Mouse (Mus musculus) midbrain, embryonic 15.5 days (tissue): ENCODE data around the gene Samd14. TPM values are rescaled to one million over a fixed set of nuclear protein-coding genes. Genes with fewer than 3 reads are reported as not detected.
"Not testable (repeated sequence)": the region's sequence is repeated elsewhere in the genome, so short reads cannot be mapped to it uniquely, and the experiment has no call there.

Source experiments
- ATAC-seq: fragments of 200-750 bp; cut with Nextera tagmentation; replicated peaks from 2 replicates; pipeline ENCODE4 v1.8.0; 2017; ENCODE audit warnings: moderate TSS enrichment
- H3K27ac ChIP-seq: fragments of 300-500 bp; sonication (generic); 2 replicates; pipeline ENCODE4 v1.5.1; 2015; ENCODE audit warnings: mild to moderate bottlenecking, inconsistent platforms
- H3K27me3 ChIP-seq: fragments of 300-500 bp; sonication (generic); replicated peaks from 2 replicates; pipeline ENCODE4 v1.6.1; 2015; ENCODE audit warnings: inconsistent platforms
- H3K36me3 ChIP-seq: fragments of 300-500 bp; sonication (generic); replicated peaks from 2 replicates; pipeline ENCODE4 v1.6.1; 2015; ENCODE audit warnings: inconsistent platforms
- H3K4me1 ChIP-seq: fragments of 300-500 bp; sonication (generic); 2 replicates; pipeline ENCODE4 v1.6.1; 2015; ENCODE audit warnings: inconsistent platforms
- H3K4me2 ChIP-seq: fragments of 300-500 bp; sonication (generic); 2 replicates; pipeline ENCODE4 v1.6.1; 2015; ENCODE audit warnings: inconsistent platforms, mild to moderate bottlenecking, moderate library complexity
- H3K4me3 ChIP-seq: fragments of 300-500 bp; sonication (generic); 2 replicates; pipeline ENCODE4 v1.5.1; 2015; ENCODE audit warnings: mild to moderate bottlenecking, inconsistent platforms
- H3K9ac ChIP-seq: fragments of 300-500 bp; sonication (generic); 2 replicates; pipeline ENCODE4 v1.6.1; 2015; ENCODE audit warnings: mild to moderate bottlenecking, inconsistent platforms
- H3K9me3 ChIP-seq: fragments of 300-500 bp; sonication (generic); 2 replicates; pipeline ENCODE4 v1.6.1; 2016; ENCODE audit warnings: inconsistent platforms
- WGBS: fragments of 180-500 bp; shearing (Covaris S2); methylation state at CpG from one replicate; pipeline ENCODE4 v1.1.7; 2015; ENCODE audit warnings: mixed read lengths; 5-methylcytosine and 5-hydroxymethylcytosine counted together
- polyA plus RNA-seq: library from polyadenylated mRNA; unstranded; fragments of >200 nt; fragmentation: Nextera tagmentation; extraction: Ambion mirVana; gene quantifications from 2 replicates; pipeline ENCODE4 v1.2.1, GENCODE M21; 2015

Samd14 gene
- polyA plus RNA-seq, 1 experiment from 2014 or later, result 177 TPM

DNA sequence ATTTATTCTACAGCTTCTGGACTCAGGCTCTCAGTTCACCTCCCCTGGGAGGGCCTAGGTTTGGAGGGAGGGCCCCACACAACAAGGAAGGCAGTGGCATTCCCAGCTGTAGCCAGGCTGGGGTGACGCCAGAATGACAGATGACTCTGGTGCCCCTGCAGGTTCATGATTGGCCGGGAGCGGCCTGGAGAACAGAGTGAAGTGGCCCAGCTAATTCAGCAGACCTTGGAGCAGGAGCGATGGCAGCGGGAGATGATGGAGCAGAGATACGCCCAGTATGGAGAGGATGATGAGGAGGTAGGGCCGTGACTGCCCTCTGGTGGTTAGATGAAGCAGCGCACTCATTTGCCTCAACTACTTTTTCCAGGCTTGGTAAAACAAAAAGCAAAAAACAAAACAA lies 8.6 kb upstream of the Samd14 start:
- Histone ChIP-seq H3K36me3 (peaks cover 35% of the 10 kb centered on the region), H3K9me3 (no peaks in the 10 kb centered on the region), H3K9ac (no peak overlapping the region), H3K27ac (peak overlapping the region; percentile 38), H3K4me2 (no peak overlapping the region), H3K4me1 (peaks cover 31% of the 10 kb centered on the region), H3K27me3 (no peaks in the 10 kb centered on the region), H3K4me3 (no peak overlapping the region)
- peak; percentile 44 for ATAC-seq
- 2% methylated on average over 8 of the region's 8 CpGs for WGBS

DNA sequence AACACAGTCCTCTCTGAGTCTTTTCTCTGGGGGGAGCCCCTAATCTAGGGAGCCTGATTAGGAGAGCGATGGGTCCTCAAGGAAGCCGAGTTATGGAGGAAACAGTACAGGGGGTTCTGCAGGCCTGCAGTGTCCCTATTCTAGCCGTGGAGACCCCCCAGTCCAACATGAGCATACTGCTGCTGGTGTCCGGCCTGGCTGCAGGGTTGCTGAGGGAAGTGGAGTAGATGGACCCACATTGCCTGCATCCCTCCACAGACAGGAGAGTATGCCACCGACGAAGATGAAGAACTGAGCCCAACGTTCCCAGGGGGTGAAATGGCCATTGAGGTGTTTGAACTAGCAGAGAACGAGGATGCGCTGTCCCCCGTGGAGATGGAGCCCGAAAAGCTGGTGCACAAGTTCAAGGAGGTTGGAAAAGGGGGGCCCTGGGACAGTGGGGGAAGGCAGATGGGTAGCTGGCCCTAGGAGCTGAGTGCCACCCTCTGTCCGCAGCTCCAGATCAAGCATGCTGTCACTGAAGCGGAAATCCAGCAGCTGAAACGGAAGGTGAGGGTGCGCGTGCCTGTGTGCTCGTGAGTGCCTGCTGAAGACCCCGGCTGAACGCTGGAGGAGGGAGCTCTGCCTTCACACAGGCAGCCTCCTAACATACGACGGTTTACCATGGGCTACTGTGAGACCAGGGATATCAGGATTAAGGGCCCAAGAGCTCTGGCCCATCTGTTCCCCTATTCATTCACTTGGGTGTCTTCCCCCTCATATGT lies 7.9 kb upstream of the Samd14 start:
- H3K36me3 ChIP-seq, result peaks cover 31% of the 10 kb centered on the region
- no peaks in the 10 kb centered on the region for H3K27me3 ChIP-seq
- peaks cover 32% of the 10 kb centered on the region for H3K4me1 ChIP-seq
- H3K4me2 ChIP-seq, result no peak overlapping the region
- no peak overlapping the region for H3K4me3 ChIP-seq
- no peak for ATAC-seq
- no peaks in the 10 kb centered on the region for H3K9me3 ChIP-seq
- no peak overlapping the region for H3K9ac ChIP-seq
- 82% methylated on average over 21 of the region's 21 CpGs for WGBS
- no peak overlapping the region for H3K27ac ChIP-seq

DNA sequence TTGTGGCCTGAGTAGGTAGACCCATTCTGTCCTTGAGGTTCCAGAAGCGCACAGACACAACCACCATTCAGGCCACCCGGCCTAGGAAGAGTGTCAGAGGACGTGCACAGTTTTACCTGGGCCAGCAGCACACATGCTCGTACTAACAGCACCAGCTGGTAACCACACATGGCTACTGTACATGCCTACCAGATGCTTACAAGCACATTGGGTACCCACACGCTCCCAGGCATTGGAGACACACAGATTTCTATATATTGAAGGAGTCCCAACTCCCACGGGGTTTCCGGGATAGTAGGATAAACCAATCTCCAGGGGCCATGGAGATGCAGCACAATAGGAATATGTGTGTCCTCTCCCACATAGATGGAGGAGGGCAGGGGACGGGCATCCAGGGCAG lies 7.0 kb upstream of the Samd14 start:
- H3K4me2 ChIP-seq, result no peak overlapping the region
- no peak for ATAC-seq
- H3K27me3 ChIP-seq, result no peaks in the 10 kb centered on the region
- no peak overlapping the region for H3K4me3 ChIP-seq
- no peak overlapping the region for H3K9ac ChIP-seq
- 95% methylated on average over 8 of the region's 8 CpGs for WGBS
- H3K36me3 ChIP-seq, result peaks cover 26% of the 10 kb centered on the region
- no peak overlapping the region for H3K27ac ChIP-seq
- peaks cover 37% of the 10 kb centered on the region for H3K4me1 ChIP-seq
- H3K9me3 ChIP-seq, result no peaks in the 10 kb centered on the region

DNA sequence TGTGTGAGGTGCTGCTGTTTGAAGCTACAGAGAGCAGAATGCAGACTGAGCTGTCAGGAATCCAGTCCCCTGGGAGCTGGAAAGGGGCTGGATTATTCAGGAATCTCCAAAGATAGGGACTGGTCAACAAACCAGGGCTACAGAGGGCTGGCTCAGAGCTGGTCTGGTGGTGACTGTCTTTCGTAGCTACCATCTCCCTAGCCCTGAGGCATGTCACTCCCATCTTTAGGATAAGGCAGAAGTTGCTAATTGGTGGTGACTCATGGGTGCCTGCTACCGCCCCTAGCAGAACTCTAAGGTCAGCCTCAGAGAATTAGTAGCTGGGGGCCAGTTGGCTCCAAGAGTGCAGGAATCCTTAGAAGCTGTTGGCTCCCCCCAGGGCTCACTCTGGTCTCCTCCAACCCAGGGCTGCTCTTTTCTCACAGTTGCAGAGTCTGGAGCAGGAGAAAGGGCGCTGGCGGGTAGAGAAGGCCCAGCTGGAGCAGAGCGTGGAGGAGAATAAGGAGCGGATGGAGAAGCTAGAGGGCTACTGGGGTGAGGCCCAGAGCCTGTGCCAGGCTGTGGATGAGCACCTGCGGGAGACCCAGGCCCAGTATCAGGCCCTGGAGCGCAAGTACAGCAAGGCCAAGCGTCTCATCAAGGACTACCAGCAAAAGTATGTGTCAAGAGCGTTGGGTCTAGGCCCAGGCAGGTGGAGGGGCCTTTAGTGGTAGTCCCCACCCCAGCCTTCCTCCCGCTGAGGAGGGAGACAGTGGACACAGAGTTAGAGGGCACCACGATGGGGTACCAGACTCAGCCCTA lies 5.3 kb upstream of the Samd14 start:
- Histone ChIP-seq H3K4me2 (no peak overlapping the region), H3K4me3 (no peak overlapping the region), H3K36me3 (peaks cover 19% of the 10 kb centered on the region), H3K27me3 (no peaks in the 10 kb centered on the region), H3K9ac (no peak overlapping the region), H3K27ac (peak overlapping the region; percentile 27; the same call in 1 of the 2 replicates), H3K4me1 (peaks cover 47% of the 10 kb centered on the region), H3K9me3 (no peaks in the 10 kb centered on the region)
- ATAC-seq, result no peak
- WGBS, result 88% methylated on average over 12 of the region's 12 CpGs

DNA sequence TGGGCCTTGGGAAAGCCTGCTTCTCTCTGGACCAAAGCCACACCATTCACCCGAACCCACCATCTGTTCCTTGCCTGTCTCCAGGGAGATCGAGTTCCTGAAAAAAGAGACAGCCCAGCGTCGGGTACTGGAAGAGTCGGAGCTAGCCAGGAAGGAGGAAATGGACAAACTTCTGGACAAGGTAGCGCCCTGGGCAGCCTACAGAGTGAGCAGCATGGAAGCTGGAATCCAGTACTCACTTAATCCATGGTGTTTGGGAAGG lies 4.8 kb upstream of the Samd14 start:
- H3K4me3 ChIP-seq, result no peak overlapping the region
- H3K4me2 ChIP-seq, result no peak overlapping the region
- peaks cover 47% of the 10 kb centered on the region for H3K4me1 ChIP-seq
- no peak for ATAC-seq
- no peak overlapping the region for H3K9ac ChIP-seq
- H3K9me3 ChIP-seq, result no peaks in the 10 kb centered on the region
- 60% methylated on average over 6 of the region's 6 CpGs for whole genome bisulfite sequencing
- no peaks in the 10 kb centered on the region for H3K27me3 ChIP-seq
- H3K36me3 ChIP-seq, result peaks cover 19% of the 10 kb centered on the region
- no peak overlapping the region for H3K27ac ChIP-seq

DNA sequence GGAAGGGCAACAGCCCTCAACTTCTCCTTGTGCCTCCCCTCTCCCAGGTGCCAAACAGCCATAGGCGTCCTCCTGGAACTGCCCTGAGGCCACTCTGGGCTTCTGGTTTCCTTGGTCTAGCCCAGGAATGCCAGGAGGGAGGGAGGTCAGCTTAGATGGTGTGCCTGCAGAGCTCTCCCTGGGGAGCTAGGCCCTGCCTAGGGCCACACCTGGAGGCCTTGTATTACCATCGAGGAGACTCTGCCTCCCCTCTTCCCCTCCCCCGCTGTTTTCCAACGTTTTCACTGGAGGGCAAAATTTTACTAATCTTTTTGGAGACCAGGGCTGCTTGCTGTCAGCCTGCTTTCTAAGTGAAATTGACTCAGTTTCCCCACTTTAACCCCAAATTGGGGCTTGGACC lies 3.6 kb upstream of the Samd14 start:
- peak overlapping the region; percentile 82 for H3K27ac ChIP-seq
- no peaks in the 10 kb centered on the region for H3K9me3 ChIP-seq
- H3K27me3 ChIP-seq, result no peaks in the 10 kb centered on the region
- no peak for ATAC-seq
- 34% methylated on average over 4 of the region's 4 CpGs for WGBS
- H3K4me2 ChIP-seq, result peak overlapping the region; percentile 80
- H3K9ac ChIP-seq, result peak overlapping the region; percentile 47
- peaks cover 38% of the 10 kb centered on the region for H3K4me1 ChIP-seq
- H3K4me3 ChIP-seq, result peak overlapping the region; percentile 39
- H3K36me3 ChIP-seq, result peaks cover 19% of the 10 kb centered on the region

DNA sequence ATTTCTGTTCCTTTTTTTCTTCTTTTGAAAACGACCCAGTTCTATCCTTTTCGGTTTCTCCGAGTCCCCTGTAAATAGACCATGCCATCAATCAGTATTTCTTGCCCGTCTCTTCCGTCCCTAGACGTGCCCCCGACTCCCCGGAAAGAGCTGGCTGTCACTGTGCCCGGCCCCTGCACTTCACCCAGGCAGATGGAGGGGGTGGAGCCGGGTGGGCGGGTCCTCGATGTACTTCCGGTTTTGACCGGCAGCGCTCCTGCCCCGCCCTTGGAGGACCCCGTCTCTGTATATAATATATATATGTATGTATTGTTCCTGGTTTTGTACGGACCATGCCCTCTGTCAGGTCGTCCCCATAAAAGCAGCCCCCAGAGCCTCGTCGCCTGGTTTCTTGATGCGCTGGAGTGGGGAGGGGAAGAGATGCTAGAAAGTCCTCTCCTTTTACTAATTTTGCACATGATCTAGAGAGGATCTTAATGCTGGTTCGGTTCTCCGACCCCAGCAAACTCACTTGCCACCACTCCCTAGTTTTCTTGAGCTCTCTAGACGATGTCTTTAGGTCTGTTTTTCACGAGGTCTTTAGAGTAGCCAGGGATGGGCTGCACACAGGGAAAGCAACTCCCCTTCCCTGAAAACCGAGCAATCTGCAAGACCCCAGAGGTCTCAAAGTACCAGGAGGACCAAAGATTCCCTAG lies 3.0 kb upstream of the Samd14 start:
- H3K9ac ChIP-seq, result peak overlapping the region; percentile 47
- H3K27me3 ChIP-seq, result no peaks in the 10 kb centered on the region
- H3K4me2 ChIP-seq, result peak overlapping the region; percentile 80
- 1% methylated on average over 27 of the region's 27 CpGs for WGBS
- peak overlapping the region; percentile 39 for H3K4me3 ChIP-seq
- peak; percentile 55 for ATAC-seq
- H3K9me3 ChIP-seq, result no peaks in the 10 kb centered on the region
- peaks cover 41% of the 10 kb centered on the region for H3K4me1 ChIP-seq
- peak overlapping the region; percentile 82 for H3K27ac ChIP-seq
- H3K36me3 ChIP-seq, result peaks cover 19% of the 10 kb centered on the region

DNA sequence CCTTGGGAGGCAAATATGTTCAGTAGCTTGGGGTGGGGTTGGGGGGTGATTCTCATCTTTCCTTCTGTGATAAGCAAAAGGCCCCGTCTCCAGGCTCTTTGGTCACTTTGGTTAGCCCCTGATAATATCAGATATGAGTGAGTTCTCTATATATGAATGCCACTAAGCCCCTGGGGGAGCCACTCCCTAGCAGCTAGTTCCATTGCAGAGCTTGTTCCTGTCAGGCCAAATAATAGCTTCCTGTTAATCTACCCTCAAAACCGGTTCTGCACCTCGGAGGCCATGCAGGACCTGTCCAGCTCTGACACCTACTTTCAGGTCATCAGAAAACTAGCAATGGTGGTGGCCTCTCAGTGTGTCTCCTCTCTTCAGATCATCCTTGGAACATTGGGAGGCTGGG lies 2.3 kb upstream of the Samd14 start:
- no peak for ATAC-seq
- Histone ChIP-seq H3K9me3 (no peaks in the 10 kb centered on the region), H3K4me1 (peaks cover 48% of the 10 kb centered on the region), H3K27me3 (no peaks in the 10 kb centered on the region), H3K36me3 (peaks cover 13% of the 10 kb centered on the region), H3K27ac (peak overlapping the region; percentile 95; the same call in 1 of the 2 replicates), H3K9ac (peak overlapping the region; percentile 47; the same call in 1 of the 2 replicates), H3K4me3 (no peak overlapping the region), H3K4me2 (peak overlapping the region; percentile 80)
- WGBS, result 77% methylated on average over 3 of the region's 3 CpGs

DNA sequence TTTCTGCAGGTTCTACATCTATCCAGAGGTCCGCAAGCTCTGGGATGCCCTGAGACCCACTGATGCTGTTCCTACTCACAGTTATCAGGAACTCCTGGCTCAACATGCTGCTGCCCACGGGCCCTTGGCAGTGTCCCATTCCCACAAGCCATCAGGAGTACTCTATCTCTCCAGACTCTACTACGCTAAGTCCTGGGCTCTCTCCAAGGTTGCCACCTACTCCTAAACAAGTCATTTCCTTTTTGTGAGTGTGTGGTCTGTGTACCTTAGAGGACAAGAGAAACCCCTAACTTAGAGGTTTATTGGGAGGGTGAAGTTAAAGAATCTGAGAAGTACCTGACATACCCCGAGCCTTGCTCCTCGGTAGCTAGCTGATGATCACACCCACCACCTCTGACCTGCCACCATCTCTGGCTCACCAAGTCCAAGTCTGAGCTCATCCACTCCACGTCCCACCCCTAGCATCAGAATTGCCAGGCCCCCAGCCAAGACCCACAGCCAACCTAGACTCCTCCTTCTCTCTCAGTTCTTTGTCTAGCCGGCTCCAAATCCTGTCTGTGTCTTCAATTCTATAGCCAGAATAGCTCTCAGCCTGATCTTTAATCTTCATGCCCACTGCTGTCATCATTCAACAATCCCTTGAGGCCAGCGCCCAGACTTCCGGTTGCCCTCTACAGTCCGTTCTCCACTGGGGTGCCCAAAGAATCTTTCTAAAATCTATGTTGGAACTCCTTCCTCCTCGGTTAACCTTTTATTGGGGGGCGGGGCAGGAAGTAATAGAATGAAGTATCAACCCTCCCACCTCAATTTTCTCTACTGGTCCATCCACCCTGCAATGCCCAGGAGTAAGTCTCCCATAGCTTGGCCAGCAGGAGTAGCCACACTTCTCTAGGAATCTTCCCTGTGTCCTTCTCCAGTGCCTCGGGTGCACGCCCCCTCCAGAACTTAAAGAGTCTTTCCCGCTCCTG lies 734 bp upstream of the Samd14 start:
- Histone ChIP-seq H3K9ac (peak overlapping the region; percentile 100), H3K36me3 (peaks cover 5% of the 10 kb centered on the region; the same call in 1 of the 2 replicates), H3K27me3 (no peaks in the 10 kb centered on the region), H3K9me3 (no peaks in the 10 kb centered on the region), H3K4me1 (peaks cover 61% of the 10 kb centered on the region), H3K27ac (peak overlapping the region; percentile 95), H3K4me3 (peak overlapping the region; percentile 99), H3K4me2 (peak overlapping the region; percentile 91)
- 29% methylated on average over 15 of the region's 15 CpGs for WGBS
- no peak for ATAC-seq

DNA sequence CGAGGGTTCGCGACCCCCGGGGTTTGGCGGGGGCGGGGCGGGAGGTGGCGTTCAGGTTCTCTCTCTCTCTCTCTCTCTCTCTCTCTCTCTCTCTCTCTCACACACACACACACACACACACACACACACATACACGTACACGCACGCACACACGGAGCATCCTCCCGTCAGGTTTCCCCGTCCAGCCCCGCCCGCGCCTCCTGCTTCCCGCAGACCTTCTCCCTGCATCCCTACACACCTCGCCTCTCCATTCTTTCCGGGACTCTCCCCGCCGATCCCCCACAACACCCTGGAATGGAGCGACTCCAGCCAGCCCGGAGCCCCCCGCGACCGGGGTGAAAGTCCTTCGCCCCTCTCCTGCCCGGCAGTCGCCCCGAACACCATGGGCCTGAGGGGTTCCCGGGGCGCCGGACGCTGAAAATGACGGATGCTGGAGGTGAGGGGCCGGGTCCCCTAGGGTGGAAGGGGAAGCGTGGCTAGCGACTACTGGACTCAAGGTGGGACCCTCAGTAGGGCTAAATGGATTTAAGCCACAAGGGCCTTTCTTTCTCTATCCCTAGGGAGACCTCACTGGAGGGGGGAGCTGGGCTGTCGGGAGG lies 561 bp downstream of the Samd14 start:
- H3K9ac ChIP-seq, result peak overlapping the region; percentile 100
- H3K4me1 ChIP-seq, result peaks cover 71% of the 10 kb centered on the region
- under 1% methylated on average over 30 of the region's 40 CpGs for WGBS
- H3K9me3 ChIP-seq, result no peaks in the 10 kb centered on the region
- H3K4me3 ChIP-seq, result peak overlapping the region; percentile 99
- peak; percentile 64 for ATAC-seq
- H3K27ac ChIP-seq, result peak overlapping the region; percentile 95
- H3K27me3 ChIP-seq, result no peaks in the 10 kb centered on the region
- peaks cover 7% of the 10 kb centered on the region; the same call in 1 of the 2 replicates for H3K36me3 ChIP-seq
- peak overlapping the region; percentile 91 for H3K4me2 ChIP-seq

DNA sequence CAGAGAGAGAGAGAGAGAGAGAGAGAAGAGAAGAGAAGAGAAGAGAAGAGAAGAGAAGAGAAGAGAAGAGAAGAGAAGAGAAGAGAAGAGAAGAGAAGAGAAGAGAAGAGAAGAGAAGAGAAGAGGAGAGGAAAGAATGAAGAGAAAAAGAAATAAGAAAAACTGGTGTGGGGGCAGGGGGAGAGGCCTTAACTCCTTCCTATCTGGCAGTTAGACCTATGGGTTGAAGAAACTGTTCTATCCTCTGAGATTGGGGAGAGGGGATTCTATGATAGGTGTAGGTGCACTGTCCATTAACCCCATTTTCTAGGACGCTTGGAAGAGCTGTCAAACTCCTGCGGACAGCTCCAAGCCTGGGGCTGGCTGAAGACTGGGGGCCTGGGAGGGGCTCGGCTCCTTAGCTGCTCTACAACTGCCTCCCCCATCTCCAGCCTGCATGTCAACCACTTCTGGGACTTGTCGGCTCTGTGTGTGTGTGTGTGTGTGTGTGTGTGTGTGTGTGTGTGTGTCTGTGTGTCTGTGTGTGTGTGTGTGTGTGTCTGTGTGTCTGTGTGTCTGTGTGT lies 1.2 kb downstream of the Samd14 start:
- H3K9me3 ChIP-seq, ATAC-seq, H3K27me3 ChIP-seq, H3K36me3 ChIP-seq: not testable (repeated sequence)
- Histone ChIP-seq H3K4me3 (peak overlapping the region; percentile 99), H3K27ac (peak overlapping the region; percentile 95), H3K9ac (peak overlapping the region; percentile 100), H3K4me1 (peaks cover 75% of the 10 kb centered on the region), H3K4me2 (peak overlapping the region; percentile 91)
- 0% methylated on average over 4 of the region's 4 CpGs for WGBS
